Mouse (Mus musculus) stomach, embryonic 16.5 days (tissue): Measurements from ENCODE around the gene Itga9. TPM values are rescaled to one million over a fixed set of nuclear protein-coding genes. Genes with fewer than 3 reads are reported as not detected.

ENCODE experiments used
- ATAC-seq: fragments of 200-750 bp; cut with Nextera tagmentation; 2 replicates; pipeline ENCODE4 v1.8.0; 2017; ENCODE audit warnings: moderate number of reproducible peaks, moderate TSS enrichment; ENCODE audit not compliant: insufficient read depth, low FRiP score
- H3K27ac ChIP-seq: fragments of 300-500 bp; sonication (generic); 2 replicates; pipeline ENCODE4 v1.5.1; 2014; ENCODE audit warnings: low read length
- H3K27me3 ChIP-seq: fragments of 300-500 bp; sonication (generic); 2 replicates; pipeline ENCODE4 v1.6.1; 2014; ENCODE audit warnings: low read length, control low read depth, mixed read lengths; ENCODE audit not compliant: control insufficient read depth, insufficient read depth
- H3K36me3 ChIP-seq: fragments of 300-500 bp; sonication (generic); 2 replicates; pipeline ENCODE4 v1.6.1; 2014; ENCODE audit warnings: low read length; ENCODE audit not compliant: control insufficient read depth, insufficient read depth
- H3K4me1 ChIP-seq: fragments of 300-500 bp; sonication (generic); 2 replicates; pipeline ENCODE4 v1.6.1; 2014; ENCODE audit warnings: low read length, control low read depth, mixed read lengths; ENCODE audit not compliant: control insufficient read depth, insufficient read depth
- H3K4me2 ChIP-seq: fragments of 300-500 bp; sonication (generic); 2 replicates; pipeline ENCODE4 v1.6.1; 2014; ENCODE audit warnings: low read depth, low read length, mixed read lengths
- H3K4me3 ChIP-seq: fragments of 300-500 bp; sonication (generic); replicated peaks from 2 replicates; pipeline ENCODE4 v1.5.1; 2014; ENCODE audit warnings: mild to moderate bottlenecking, low read length
- H3K9ac ChIP-seq: fragments of 300-500 bp; sonication (generic); 2 replicates; pipeline ENCODE4 v1.6.1; 2014; ENCODE audit warnings: low read length
- H3K9me3 ChIP-seq: fragments of 300-500 bp; sonication (generic); replicated peaks from 2 replicates; pipeline ENCODE4 v1.6.1; 2016; ENCODE audit warnings: low read length, control low read depth; ENCODE audit not compliant: control insufficient read depth
- WGBS: fragments of 180-500 bp; shearing (Covaris S2); extraction: QIAGEN DNeasy Blood & Tissue Kit; methylation state at CpG from one replicate; pipeline ENCODE4 v1.1.7; 2014; 5-methylcytosine and 5-hydroxymethylcytosine counted together
- polyA plus RNA-seq: library from polyadenylated mRNA; unstranded; fragments of >200 nt; fragmentation: Nextera tagmentation; extraction: Ambion mirVana; gene quantifications from 2 replicates; pipeline ENCODE4 v1.2.1, GENCODE M21; 2015

Itga9 gene
- polyA plus RNA-seq, 1 experiment from 2014 or later = 5.5 TPM

- Histone ChIP-seq H3K4me2 (no peak overlapping the region), H3K4me3 (no peak overlapping the region), H3K9me3 (no peaks in the 10 kb centered on the region), H3K36me3 (no peaks in the 10 kb centered on the region), H3K27ac (no peak overlapping the region), H3K9ac (no peak overlapping the region), H3K4me1 (peaks cover 21% of the 10 kb centered on the region), H3K27me3 (no peaks in the 10 kb centered on the region)
- WGBS = 75% methylated on average over 9 of the region's 9 CpGs
- ATAC-seq = no peak
Measured at GRCm38 (mm10) chr9:118715971-118716628, 109.6 kb downstream of the Itga9 start.

- H3K9me3 ChIP-seq = no peaks in the 10 kb centered on the region
- H3K4me2 ChIP-seq = no peak overlapping the region
- ATAC-seq = peak; percentile 74
- peak overlapping the region; percentile 39; the same call in 1 of the 2 replicates for H3K27ac ChIP-seq
- WGBS = 29% methylated on average over 3 of the region's 3 CpGs
- H3K9ac ChIP-seq = no peak overlapping the region
- no peaks in the 10 kb centered on the region for H3K36me3 ChIP-seq
- peaks cover 20% of the 10 kb centered on the region for H3K4me1 ChIP-seq
- H3K4me3 ChIP-seq = no peak overlapping the region
- H3K27me3 ChIP-seq = no peaks in the 10 kb centered on the region
Measured at GRCm38 (mm10) chr9:118717436-118717835, 110.9 kb downstream of the Itga9 start.

GRCm38 (mm10) chr9:118718511-118718910 lies 112.0 kb downstream of the Itga9 start:
- H3K9me3 ChIP-seq = no peaks in the 10 kb centered on the region
- no peak overlapping the region for H3K4me3 ChIP-seq
- no peaks in the 10 kb centered on the region for H3K36me3 ChIP-seq
- no peak overlapping the region for H3K9ac ChIP-seq
- WGBS = 68% methylated on average over 2 of the region's 2 CpGs
- H3K4me1 ChIP-seq = peaks cover 10% of the 10 kb centered on the region
- peak overlapping the region; percentile 26; the same call in 1 of the 2 replicates for H3K27ac ChIP-seq
- no peak for ATAC-seq
- no peak overlapping the region for H3K4me2 ChIP-seq
- H3K27me3 ChIP-seq = no peaks in the 10 kb centered on the region

- WGBS = 95% methylated on average over 6 of the region's 6 CpGs
- no peak for ATAC-seq
Measured at GRCm38 (mm10) chr9:118721056-118721455, 114.6 kb downstream of the Itga9 start.

GRCm38 (mm10) chr9:118722789-118723325 lies 116.4 kb downstream of the Itga9 start:
- no peak for ATAC-seq
- WGBS = 85% methylated on average over 2 of the region's 2 CpGs
- Histone ChIP-seq H3K4me2 (no peak overlapping the region), H3K4me3 (no peak overlapping the region), H3K27ac (no peak overlapping the region), H3K4me1 (peaks cover 6% of the 10 kb centered on the region), H3K27me3 (no peaks in the 10 kb centered on the region), H3K9me3 (no peaks in the 10 kb centered on the region), H3K9ac (no peak overlapping the region), H3K36me3 (no peaks in the 10 kb centered on the region)

More at GRCm38 (mm10) chr9:118721056-118721455, 114.6 kb downstream of the Itga9 start:
- Histone ChIP-seq H3K9me3 (no peaks in the 10 kb centered on the region), H3K4me3 (no peak overlapping the region), H3K27me3 (no peaks in the 10 kb centered on the region), H3K4me1 (peaks cover 10% of the 10 kb centered on the region), H3K9ac (no peak overlapping the region), H3K27ac (no peak overlapping the region), H3K4me2 (no peak overlapping the region), H3K36me3 (no peaks in the 10 kb centered on the region)

GRCm38 (mm10) chr9:118725128-118725527 lies 118.6 kb downstream of the Itga9 start:
- 65% methylated on average over 9 of the region's 9 CpGs for WGBS
- no peak overlapping the region for H3K9ac ChIP-seq
- H3K27ac ChIP-seq = peak overlapping the region; percentile 52; the same call in 1 of the 2 replicates
- H3K27me3 ChIP-seq = no peaks in the 10 kb centered on the region
- no peaks in the 10 kb centered on the region for H3K36me3 ChIP-seq
- H3K4me3 ChIP-seq = no peak overlapping the region
- no peak for ATAC-seq
- no peaks in the 10 kb centered on the region for H3K4me1 ChIP-seq
- no peaks in the 10 kb centered on the region for H3K9me3 ChIP-seq
- no peak overlapping the region for H3K4me2 ChIP-seq

- Histone ChIP-seq H3K4me1 (peaks cover 7% of the 10 kb centered on the region), H3K4me3 (no peak overlapping the region), H3K4me2 (no peak overlapping the region), H3K27me3 (no peaks in the 10 kb centered on the region), H3K36me3 (no peaks in the 10 kb centered on the region), H3K9me3 (no peaks in the 10 kb centered on the region), H3K27ac (no peak overlapping the region), H3K9ac (no peak overlapping the region)
- 83% methylated on average over 4 of the region's 4 CpGs for WGBS
- no peak for ATAC-seq
Measured at GRCm38 (mm10) chr9:118726550-118726949, 120.1 kb downstream of the Itga9 start.

- H3K4me3 ChIP-seq = no peak overlapping the region
- 83% methylated on average over 6 of the region's 6 CpGs for WGBS
- H3K4me2 ChIP-seq = no peak overlapping the region
- peaks cover 8% of the 10 kb centered on the region for H3K4me1 ChIP-seq
- H3K36me3 ChIP-seq = no peaks in the 10 kb centered on the region
- H3K27me3 ChIP-seq = no peaks in the 10 kb centered on the region
- H3K9ac ChIP-seq = no peak overlapping the region
- ATAC-seq = no peak
- no peaks in the 10 kb centered on the region for H3K9me3 ChIP-seq
- no peak overlapping the region for H3K27ac ChIP-seq
Measured at GRCm38 (mm10) chr9:118728296-118728695, 121.8 kb downstream of the Itga9 start.

- Histone ChIP-seq H3K9me3 (no peaks in the 10 kb centered on the region), H3K27ac (no peak overlapping the region), H3K4me2 (no peak overlapping the region), H3K36me3 (no peaks in the 10 kb centered on the region), H3K4me3 (no peak overlapping the region), H3K4me1 (peaks cover 8% of the 10 kb centered on the region), H3K27me3 (no peaks in the 10 kb centered on the region), H3K9ac (no peak overlapping the region)
- no peak for ATAC-seq
- 79% methylated on average over 5 of the region's 5 CpGs for WGBS
Measured at GRCm38 (mm10) chr9:118728987-118729386, 122.5 kb downstream of the Itga9 start.
